Mouse (Mus musculus) embryonic facial prominence, embryonic 11.5 days (tissue): ENCODE results near the gene Trarg1. TPM values are rescaled to one million over a fixed set of nuclear protein-coding genes. Genes with fewer than 3 reads are reported as not detected.

ENCODE experiments used
- ATAC-seq: fragments of 200-750 bp; cut with Nextera tagmentation; replicated peaks from 2 replicates; pipeline ENCODE4 v1.8.0; 2017; ENCODE audit warnings: low read depth; ENCODE audit not compliant: insufficient number of reproducible peaks, low FRiP score, low TSS enrichment
- DNase-seq: peaks from one replicate; pipeline ENCODE4 v3.0.0-alpha.2; 2015; ENCODE audit warnings: low spot score
- H3K27ac ChIP-seq: fragments of 300-500 bp; sonication (generic); replicated peaks from 2 replicates; pipeline ENCODE4 v1.5.1; 2014; ENCODE audit warnings: mild to moderate bottlenecking, low read depth, low read length, control low read depth
- H3K27me3 ChIP-seq: fragments of 300-500 bp; sonication (generic); 2 replicates; pipeline ENCODE4 v1.6.1; 2014; ENCODE audit warnings: mild to moderate bottlenecking, low read length, moderate library complexity, mixed read lengths; ENCODE audit not compliant: control insufficient read depth, insufficient read depth
- H3K36me3 ChIP-seq: fragments of 300-500 bp; sonication (generic); replicated peaks from 2 replicates; pipeline ENCODE4 v1.6.1; 2014; ENCODE audit warnings: low read depth, mild to moderate bottlenecking, low read length, moderate library complexity, mixed read lengths; ENCODE audit not compliant: control insufficient read depth, insufficient read depth
- H3K4me1 ChIP-seq: fragments of 300-500 bp; sonication (generic); 2 replicates; pipeline ENCODE4 v1.6.1; 2014; ENCODE audit warnings: low read length, mixed read lengths; ENCODE audit not compliant: control insufficient read depth, insufficient read depth
- H3K4me2 ChIP-seq: fragments of 300-500 bp; sonication (generic); 2 replicates; pipeline ENCODE4 v1.6.1; 2014; ENCODE audit warnings: low read depth, mild to moderate bottlenecking, control low read depth, low read length, moderate library complexity
- H3K4me3 ChIP-seq: fragments of 300-500 bp; sonication (generic); 2 replicates; pipeline ENCODE4 v1.5.1; 2014; ENCODE audit warnings: low read depth, low read length, control low read depth
- H3K9ac ChIP-seq: fragments of 300-500 bp; sonication (generic); replicated peaks from 2 replicates; pipeline ENCODE4 v1.6.1; 2014; ENCODE audit warnings: mild to moderate bottlenecking, control low read depth, low read length
- H3K9me3 ChIP-seq: fragments of 300-500 bp; sonication (generic); replicated peaks from 2 replicates; pipeline ENCODE4 v1.6.1; 2016; ENCODE audit warnings: mild to moderate bottlenecking, low read length, inconsistent platforms, mixed read lengths; ENCODE audit not compliant: control insufficient read depth
- WGBS: fragments of 180-500 bp; shearing (Covaris S2); extraction: QIAGEN DNeasy Blood & Tissue Kit; methylation state at CpG from one replicate; pipeline ENCODE4 v1.1.7; 2014; 5-methylcytosine and 5-hydroxymethylcytosine counted together
- polyA plus RNA-seq: library from polyadenylated mRNA; unstranded; fragments of >200 nt; fragmentation: Nextera tagmentation; extraction: Ambion mirVana; gene quantifications from 2 replicates; pipeline ENCODE4 v1.2.1, GENCODE M21; 2014

The Trarg1 gene
- polyA plus RNA-seq, 1 experiment from 2014 or later: not detected

DNA sequence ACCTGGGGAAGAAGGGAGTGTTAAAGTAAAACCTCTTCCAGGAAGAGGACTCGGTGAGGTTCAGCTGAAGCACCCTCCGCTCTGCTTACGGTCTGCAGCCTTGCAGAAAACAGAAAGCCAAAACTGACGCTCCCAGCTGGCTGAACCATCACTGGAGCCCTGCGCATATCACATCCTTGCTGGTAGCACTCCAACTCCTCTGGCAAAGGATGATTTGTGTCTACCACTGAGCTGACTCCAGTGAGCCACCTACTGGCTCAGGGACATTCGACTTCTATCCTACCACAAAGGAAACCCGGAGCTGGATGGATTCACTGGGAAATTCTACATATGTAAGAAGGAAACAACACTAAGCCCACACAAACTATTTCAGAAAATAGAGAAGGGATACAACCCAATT, 64.9 kb downstream of the Trarg1 start:
- H3K4me1 ChIP-seq: no peaks in the 10 kb centered on the region
- H3K36me3 ChIP-seq: no peaks in the 10 kb centered on the region; the same call in none of the 2 replicates
- no peak overlapping the region for H3K4me2 ChIP-seq
- H3K27me3 ChIP-seq: no peaks in the 10 kb centered on the region
- H3K9me3 ChIP-seq: no peaks in the 10 kb centered on the region
- no peak overlapping the region for H3K4me3 ChIP-seq
- ATAC-seq (no peak), DNase-seq (no peak)
- no peak overlapping the region for H3K9ac ChIP-seq
- WGBS: 80% methylated on average over 7 of the region's 7 CpGs
- H3K27ac ChIP-seq: no peak overlapping the region

DNA sequence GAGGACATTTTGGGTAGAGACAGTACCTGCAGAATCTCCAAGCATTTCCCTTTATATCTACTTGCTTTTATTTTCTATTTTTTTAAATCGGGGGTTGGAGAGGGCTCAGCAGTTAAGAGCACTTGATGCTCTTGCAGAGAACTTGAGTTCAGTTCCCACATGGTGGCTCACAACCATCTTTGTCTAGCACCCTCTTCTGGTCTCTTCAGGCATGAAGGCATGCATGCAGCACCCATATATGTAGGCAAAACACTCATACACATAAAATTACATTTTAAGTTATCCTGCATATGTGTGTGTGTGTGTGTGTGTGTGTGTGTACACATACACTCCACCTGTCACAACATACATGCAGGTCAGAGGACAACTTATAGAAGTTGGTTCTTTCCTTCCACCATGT, 66.3 kb downstream of the Trarg1 start:
- no peaks in the 10 kb centered on the region; the same call in none of the 2 replicates for H3K36me3 ChIP-seq

More for the DNA sequence above, 66.3 kb downstream of the Trarg1 start:
- H3K4me1 ChIP-seq: no peaks in the 10 kb centered on the region
- H3K9me3 ChIP-seq: no peaks in the 10 kb centered on the region
- H3K9ac ChIP-seq: no peak overlapping the region
- no peak for ATAC-seq
- DNase-seq: no peak
- no peak overlapping the region for H3K4me2 ChIP-seq
- no peak overlapping the region for H3K4me3 ChIP-seq
- no peak overlapping the region for H3K27ac ChIP-seq
- H3K27me3 ChIP-seq: no peaks in the 10 kb centered on the region
- 90% methylated on average over 1 of the region's 1 CpGs for WGBS

Other genes with a start within 250 kb of the Trarg1 start
- gene Abr, start 57.5 kb upstream of the Trarg1 start, polyA plus RNA-seq: 31.9 and 32.3 TPM in 2 replicates
- gene Bhlha9, start 7.3 kb upstream of the Trarg1 start, polyA plus RNA-seq: not detected in 2 replicates
- 28.5 and 29.7 TPM in 2 replicates for gene Gosr1, start 83.8 kb downstream of the Trarg1 start, polyA plus RNA-seq
- gene Cpd, start 167.2 kb downstream of the Trarg1 start, polyA plus RNA-seq: 14.3 and 15.0 TPM in 2 replicates
- not detected in 2 replicates for gene Tmigd1, start 222.4 kb downstream of the Trarg1 start, polyA plus RNA-seq
- gene Blmh, start 245.0 kb downstream of the Trarg1 start, polyA plus RNA-seq: 187 and 193 TPM in 2 replicates